Mouse (Mus musculus): ENCODE results near the gene Fndc3b. TPM values are rescaled to one million over a fixed set of nuclear protein-coding genes. Genes with fewer than 3 reads are reported as not detected.

Fndc3b gene
- polyA plus RNA-seq, 1 experiment from 2014 or later, result 10.0 TPM

- Histone ChIP-seq H3K27ac (replicated peaks) (no peak overlapping the region), H3K4me1 (peaks cover 59% of the 10 kb centered on the region), H3K36me3 (replicated peaks) (no peaks in the 10 kb centered on the region), H3K27me3 (replicated peaks; ENCODE audit: low read depth, poor library complexity, severe bottlenecking) (no peaks in the 10 kb centered on the region), H3K9me3 (no peaks in the 10 kb centered on the region), H3K4me3 (no peak overlapping the region)
- no peak for DNase-seq (ENCODE audit: low spot score)
- 82% methylated on average over 9 of the region's 9 CpGs for WGBS
These were observed 58.6 kb downstream of the Fndc3b start for GRCm38 (mm10) chr3:27652451-27653011.

GRCm38 (mm10) chr3:27651731-27652130 is 59.4 kb downstream of the Fndc3b start:
- peaks cover 51% of the 10 kb centered on the region for H3K4me1 ChIP-seq

GRCm38 (mm10) chr3:27650083-27650482 is 61.0 kb downstream of the Fndc3b start:
- no peaks in the 10 kb centered on the region for H3K27me3 ChIP-seq (replicated peaks; ENCODE audit: low read depth, poor library complexity, severe bottlenecking)
- no peaks in the 10 kb centered on the region for H3K9me3 ChIP-seq
- H3K27ac ChIP-seq (replicated peaks), result no peak overlapping the region
- no peak overlapping the region for H3K4me3 ChIP-seq
- peaks cover 39% of the 10 kb centered on the region for H3K4me1 ChIP-seq
- no peaks in the 10 kb centered on the region for H3K36me3 ChIP-seq (replicated peaks)
- DNase-seq (ENCODE audit: low spot score), result no peak
- WGBS, result 86% methylated on average over 11 of the region's 11 CpGs

More at GRCm38 (mm10) chr3:27651731-27652130, 59.4 kb downstream of the Fndc3b start:
- 70% methylated on average over 6 of the region's 6 CpGs for WGBS
- H3K27me3 ChIP-seq (replicated peaks; ENCODE audit: low read depth, poor library complexity, severe bottlenecking), result no peaks in the 10 kb centered on the region
- H3K4me3 ChIP-seq, result no peak overlapping the region
- DNase-seq (ENCODE audit: low spot score), result no peak
- H3K9me3 ChIP-seq, result no peaks in the 10 kb centered on the region
- no peak overlapping the region for H3K27ac ChIP-seq (replicated peaks)
- no peaks in the 10 kb centered on the region for H3K36me3 ChIP-seq (replicated peaks)

DNA sequence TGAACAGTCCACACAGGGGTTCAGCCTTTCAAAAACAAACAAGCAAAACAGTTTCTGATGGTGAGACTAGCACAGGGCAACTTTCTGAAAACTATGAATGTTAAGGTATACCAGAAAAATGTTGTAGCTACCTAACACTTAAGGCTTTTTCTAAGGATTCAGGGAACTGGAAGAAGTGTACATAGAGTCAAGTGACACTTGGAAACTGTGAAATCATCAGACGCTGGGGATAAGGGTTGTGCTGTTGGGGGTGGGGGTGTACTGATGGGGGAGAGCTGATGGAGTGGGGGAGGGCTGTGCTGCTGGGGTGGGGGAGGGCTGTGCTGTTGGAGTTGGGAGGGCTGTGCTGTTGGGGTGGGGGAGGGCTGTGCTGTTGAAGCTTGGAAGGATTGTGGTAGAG is 61.8 kb downstream of the Fndc3b start:
- H3K36me3 ChIP-seq (replicated peaks), result no peaks in the 10 kb centered on the region
- WGBS, result 64% methylated on average over 1 of the region's 1 CpGs
- H3K9me3 ChIP-seq, result no peaks in the 10 kb centered on the region
- H3K27ac ChIP-seq (replicated peaks), result no peak overlapping the region
- H3K4me1 ChIP-seq, result peaks cover 32% of the 10 kb centered on the region
- no peak for DNase-seq (ENCODE audit: low spot score)
- no peak overlapping the region for H3K4me3 ChIP-seq
- no peaks in the 10 kb centered on the region for H3K27me3 ChIP-seq (replicated peaks; ENCODE audit: low read depth, poor library complexity, severe bottlenecking)

DNA sequence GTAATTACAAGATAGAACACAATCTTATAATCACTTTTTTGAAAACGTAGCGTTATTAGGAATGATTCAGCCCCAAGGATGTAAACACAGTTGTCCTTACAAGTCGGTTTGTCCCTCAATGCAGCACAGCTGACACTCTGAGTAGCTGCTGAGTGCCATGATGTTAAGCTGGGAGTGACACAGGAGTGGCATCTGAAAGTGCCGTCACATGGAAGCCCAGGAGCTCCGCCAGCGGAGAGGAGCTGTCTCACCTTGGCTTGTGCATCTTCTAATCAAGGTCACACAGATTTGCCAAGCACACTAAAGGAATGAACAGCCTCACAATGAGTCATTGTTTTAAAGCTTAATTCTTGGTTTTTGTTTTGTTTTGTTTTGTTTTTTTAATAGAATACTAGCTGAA is 68.7 kb downstream of the Fndc3b start:
- peaks cover 11% of the 10 kb centered on the region for H3K36me3 ChIP-seq (replicated peaks)
- WGBS, result 94% methylated on average over 6 of the region's 6 CpGs
- peaks cover 6% of the 10 kb centered on the region; the same call in 1 of the 2 replicates for H3K4me1 ChIP-seq
- H3K9me3 ChIP-seq, result no peaks in the 10 kb centered on the region
- H3K27ac ChIP-seq (replicated peaks), result no peak overlapping the region
- DNase-seq (ENCODE audit: low spot score), result no peak
- no peaks in the 10 kb centered on the region for H3K27me3 ChIP-seq (replicated peaks; ENCODE audit: low read depth, poor library complexity, severe bottlenecking)
- no peak overlapping the region for H3K4me3 ChIP-seq

DNA sequence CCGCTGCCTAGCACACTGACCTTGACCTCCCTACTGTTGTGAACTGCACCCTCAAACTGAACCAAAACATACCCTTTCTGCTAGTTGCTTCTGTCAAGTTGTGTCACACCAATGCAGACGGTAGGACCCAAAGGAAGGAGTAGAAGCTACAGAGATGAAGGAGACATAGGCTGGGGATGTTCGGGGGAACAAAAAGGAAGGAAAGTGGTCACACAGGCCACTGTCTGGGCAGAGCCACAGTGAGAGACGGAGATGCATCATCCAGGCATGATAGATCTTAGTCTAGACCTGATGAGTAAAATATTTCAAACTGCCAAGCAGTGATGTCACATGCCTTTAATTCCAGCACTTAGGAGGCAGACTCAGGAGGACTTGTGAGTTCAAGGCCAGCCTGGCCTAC is 71.4 kb downstream of the Fndc3b start:
- H3K4me1 ChIP-seq, result peaks cover 21% of the 10 kb centered on the region
- peaks cover 11% of the 10 kb centered on the region for H3K36me3 ChIP-seq (replicated peaks)
- no peak for DNase-seq (ENCODE audit: low spot score)
- no peak overlapping the region for H3K27ac ChIP-seq (replicated peaks)
- no peak overlapping the region for H3K4me3 ChIP-seq
- H3K27me3 ChIP-seq (replicated peaks; ENCODE audit: low read depth, poor library complexity, severe bottlenecking), result no peaks in the 10 kb centered on the region
- H3K9me3 ChIP-seq, result no peaks in the 10 kb centered on the region
- 86% methylated on average over 4 of the region's 4 CpGs for WGBS

DNA sequence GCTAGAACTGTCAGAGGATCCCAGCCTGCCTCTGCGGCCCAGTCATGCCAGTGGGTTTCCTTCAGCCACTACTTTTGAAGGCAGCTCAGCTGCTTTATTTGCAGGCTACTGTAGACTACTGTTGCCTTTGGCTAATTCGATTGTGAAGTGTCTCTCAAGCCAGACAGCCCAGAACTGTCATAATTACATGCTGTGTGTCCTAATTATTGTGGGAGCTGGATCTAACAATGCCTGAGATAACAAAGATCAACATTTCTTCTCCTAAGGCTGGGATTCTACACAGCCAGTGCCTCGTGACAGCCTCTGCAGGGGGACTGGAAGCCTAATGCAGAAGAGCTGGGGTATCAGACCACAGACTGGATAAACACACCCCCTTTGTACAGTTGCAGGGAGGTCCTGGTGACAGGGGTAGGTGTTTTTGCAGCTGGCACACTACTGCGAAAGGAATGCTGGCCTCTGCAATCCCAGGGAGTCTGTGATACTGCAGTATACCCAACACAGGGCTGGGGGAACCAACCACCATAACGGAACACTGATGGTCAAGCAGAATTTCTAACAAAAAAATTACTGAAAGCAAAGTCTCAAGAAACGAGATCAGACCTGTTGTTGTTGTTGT is 74.0 kb downstream of the Fndc3b start:
- 67% methylated on average over 6 of the region's 6 CpGs for WGBS

GRCm38 (mm10) chr3:27635776-27636175 is 75.3 kb downstream of the Fndc3b start:
- Histone ChIP-seq H3K36me3 (replicated peaks) (peaks cover 10% of the 10 kb centered on the region; the same call in 1 of the 2 replicates), H3K4me1 (peaks cover 38% of the 10 kb centered on the region), H3K4me3 (no peak overlapping the region), H3K27me3 (replicated peaks; ENCODE audit: low read depth, poor library complexity, severe bottlenecking) (no peaks in the 10 kb centered on the region), H3K9me3 (no peaks in the 10 kb centered on the region), H3K27ac (replicated peaks) (no peak overlapping the region)
- peak; percentile 48 for DNase-seq (ENCODE audit: low spot score)
- 17% methylated on average over 3 of the region's 3 CpGs for WGBS

More for the DNA sequence above, 74.0 kb downstream of the Fndc3b start:
- Histone ChIP-seq H3K27me3 (replicated peaks; ENCODE audit: low read depth, poor library complexity, severe bottlenecking) (no peaks in the 10 kb centered on the region), H3K4me1 (peaks cover 30% of the 10 kb centered on the region), H3K4me3 (no peak overlapping the region), H3K27ac (replicated peaks) (no peak overlapping the region), H3K36me3 (replicated peaks) (peaks cover 11% of the 10 kb centered on the region), H3K9me3 (no peaks in the 10 kb centered on the region)
- peak; percentile 35 for DNase-seq (ENCODE audit: low spot score)

DNA sequence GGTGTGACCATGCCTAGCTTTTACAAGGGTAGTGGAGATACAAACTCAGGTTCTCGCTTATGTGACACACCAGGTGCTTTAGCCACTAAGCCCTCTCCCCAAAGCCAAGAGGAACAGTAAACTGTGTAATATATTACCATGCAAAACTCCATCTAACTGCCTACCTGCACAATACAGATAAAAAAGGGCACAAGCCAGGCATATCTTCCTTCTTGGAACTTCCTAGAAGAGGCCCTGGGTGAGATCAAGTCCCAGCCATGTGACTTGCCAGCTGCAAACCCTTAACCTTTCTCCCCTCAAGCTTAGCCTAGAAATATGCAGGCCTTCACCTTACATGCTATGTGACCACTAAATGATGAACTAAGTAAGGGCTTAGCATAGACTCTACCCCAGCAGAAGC is 78.2 kb downstream of the Fndc3b start:
- no peaks in the 10 kb centered on the region for H3K9me3 ChIP-seq
- 92% methylated on average over 1 of the region's 1 CpGs for WGBS
- DNase-seq (ENCODE audit: low spot score), result no peak
- H3K4me1 ChIP-seq, result peaks cover 32% of the 10 kb centered on the region
- H3K27ac ChIP-seq (replicated peaks), result no peak overlapping the region
- peaks cover 12% of the 10 kb centered on the region for H3K36me3 ChIP-seq (replicated peaks)
- H3K27me3 ChIP-seq (replicated peaks; ENCODE audit: low read depth, poor library complexity, severe bottlenecking), result no peaks in the 10 kb centered on the region
- H3K4me3 ChIP-seq, result no peak overlapping the region

GRCm38 (mm10) chr3:27631112-27631511 is 80.0 kb downstream of the Fndc3b start:
- H3K36me3 ChIP-seq (replicated peaks), result peaks cover 12% of the 10 kb centered on the region
- 0 out of 2 replicates have a peak overlapping the region, but pooled peaks have one; percentile 10 for H3K27ac ChIP-seq (replicated peaks)
- WGBS, result 65% methylated on average over 7 of the region's 7 CpGs
- H3K4me1 ChIP-seq, result peaks cover 32% of the 10 kb centered on the region
- DNase-seq (ENCODE audit: low spot score), result peak; percentile 59
- no peak overlapping the region for H3K4me3 ChIP-seq
- H3K9me3 ChIP-seq, result no peaks in the 10 kb centered on the region
- no peaks in the 10 kb centered on the region for H3K27me3 ChIP-seq (replicated peaks; ENCODE audit: low read depth, poor library complexity, severe bottlenecking)

- no peaks in the 10 kb centered on the region for H3K9me3 ChIP-seq
- H3K27ac ChIP-seq (replicated peaks), result no peak overlapping the region
- H3K4me3 ChIP-seq, result no peak overlapping the region
- H3K36me3 ChIP-seq (replicated peaks), result peaks cover 12% of the 10 kb centered on the region
- no peak for DNase-seq (ENCODE audit: low spot score)
- WGBS, result 94% methylated on average over 5 of the region's 5 CpGs
- H3K27me3 ChIP-seq (replicated peaks; ENCODE audit: low read depth, poor library complexity, severe bottlenecking), result no peaks in the 10 kb centered on the region
- H3K4me1 ChIP-seq, result peaks cover 34% of the 10 kb centered on the region
These were observed 81.4 kb downstream of the Fndc3b start for GRCm38 (mm10) chr3:27629716-27630115.

DNA sequence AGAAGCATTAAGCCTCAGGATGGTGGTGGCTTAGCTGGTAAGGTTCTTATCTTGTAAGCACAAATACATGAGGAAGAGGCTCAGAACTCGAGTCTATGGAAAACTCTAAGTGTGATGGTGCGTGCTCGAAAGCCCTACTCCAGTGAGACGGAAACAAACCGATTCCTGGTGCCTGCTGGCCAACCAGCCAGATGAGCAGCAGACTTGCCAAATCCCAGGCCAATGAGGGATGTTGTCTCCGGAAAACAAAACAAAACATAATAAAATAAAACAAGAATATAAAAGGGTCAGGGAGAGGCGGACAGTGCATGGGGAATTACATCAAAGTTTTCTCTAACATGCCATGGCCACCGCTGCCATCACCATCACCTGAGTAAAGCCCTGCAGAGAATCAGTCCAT is 84.8 kb downstream of the Fndc3b start:
- no peaks in the 10 kb centered on the region for H3K27me3 ChIP-seq (replicated peaks; ENCODE audit: low read depth, poor library complexity, severe bottlenecking)
- peaks cover 11% of the 10 kb centered on the region for H3K36me3 ChIP-seq (replicated peaks)
- no peak overlapping the region for H3K27ac ChIP-seq (replicated peaks)
- WGBS, result 88% methylated on average over 8 of the region's 8 CpGs
- H3K4me3 ChIP-seq, result no peak overlapping the region
- peaks cover 22% of the 10 kb centered on the region for H3K4me1 ChIP-seq
- no peaks in the 10 kb centered on the region for H3K9me3 ChIP-seq
- DNase-seq (ENCODE audit: low spot score), result no peak

- WGBS, result 75% methylated on average over 8 of the region's 8 CpGs
These were observed 85.5 kb downstream of the Fndc3b start for GRCm38 (mm10) chr3:27625592-27625985.

More at GRCm38 (mm10) chr3:27625592-27625985, 85.5 kb downstream of the Fndc3b start:
- Histone ChIP-seq H3K36me3 (replicated peaks) (peaks cover 8% of the 10 kb centered on the region), H3K4me3 (no peak overlapping the region), H3K9me3 (no peaks in the 10 kb centered on the region), H3K27me3 (replicated peaks; ENCODE audit: low read depth, poor library complexity, severe bottlenecking) (no peaks in the 10 kb centered on the region), H3K27ac (replicated peaks) (no peak overlapping the region), H3K4me1 (peaks cover 18% of the 10 kb centered on the region)
- no peak for DNase-seq (ENCODE audit: low spot score)

All from embryonic facial prominence, embryonic 10.5 days (tissue).